Mouse (Mus musculus) brain, embryonic 14.5 days (tissue): Measurements from ENCODE around the gene Bmf.

Experiments
- CTCF ChIP-seq: fragments of 200-500 bp; IDR thresholded peaks from 2 replicates; pipeline ENCODE4 v1.5.1; 2012; ENCODE audit warnings: inconsistent platforms, mild to moderate bottlenecking, moderate library complexity, borderline replicate concordance; ENCODE audit not compliant: insufficient read depth, insufficient read length; ENCODE audit errors: extremely low read depth
- POLR2A ChIP-seq: fragments of 200-500 bp; IDR thresholded peaks from 2 replicates; pipeline ENCODE4 v1.6.1; 2012; ENCODE audit warnings: mild to moderate bottlenecking, inconsistent platforms, borderline replicate concordance; ENCODE audit not compliant: poor library complexity, insufficient read depth, insufficient read length, severe bottlenecking; ENCODE audit errors: extremely low read depth

- no peak for TF ChIP-seq CTCF
- TF ChIP-seq POLR2A: no peak
Measured at GRCm38 (mm10) chr2:118537226-118537625, 12.3 kb downstream of the Bmf start.
